Mouse (Mus musculus) testis, postnatal 14 days (tissue): ENCODE measurements around the gene AU040320.

Source experiments
- DNase-seq: peaks from one replicate; pipeline ENCODE4 v3.0.0; 2021; ENCODE audit warnings: low spot score

Gene AU040320

GRCm38 (mm10) chr4:126860268-126860986, 107.1 kb downstream of the AU040320 start:
- DNase-seq: no peak

GRCm38 (mm10) chr4:126861514-126862266, 108.3 kb downstream of the AU040320 start:
- no peak for DNase-seq

- no peak for DNase-seq
Observed at GRCm38 (mm10) chr4:126868699-126869098, 115.4 kb downstream of the AU040320 start.

DNA sequence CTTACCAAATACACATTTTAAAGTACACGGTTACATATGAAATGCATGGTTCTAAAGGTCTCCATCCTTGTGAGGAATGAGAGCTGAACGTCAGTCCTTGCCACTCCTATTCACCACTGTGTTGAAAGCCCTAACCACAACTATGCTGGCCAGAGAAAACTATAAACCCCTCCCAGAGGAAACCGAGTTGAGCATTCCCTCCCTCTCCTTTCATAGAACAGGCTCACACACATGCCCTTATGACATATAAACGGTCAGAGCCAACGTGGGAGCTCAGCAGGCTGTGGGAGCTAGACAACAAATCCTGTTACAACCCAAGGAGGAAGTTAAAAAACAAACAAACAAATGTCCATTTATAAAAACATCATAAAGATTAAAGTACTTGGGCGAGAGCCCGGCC, 119.4 kb downstream of the AU040320 start:
- no peak for DNase-seq

DNA sequence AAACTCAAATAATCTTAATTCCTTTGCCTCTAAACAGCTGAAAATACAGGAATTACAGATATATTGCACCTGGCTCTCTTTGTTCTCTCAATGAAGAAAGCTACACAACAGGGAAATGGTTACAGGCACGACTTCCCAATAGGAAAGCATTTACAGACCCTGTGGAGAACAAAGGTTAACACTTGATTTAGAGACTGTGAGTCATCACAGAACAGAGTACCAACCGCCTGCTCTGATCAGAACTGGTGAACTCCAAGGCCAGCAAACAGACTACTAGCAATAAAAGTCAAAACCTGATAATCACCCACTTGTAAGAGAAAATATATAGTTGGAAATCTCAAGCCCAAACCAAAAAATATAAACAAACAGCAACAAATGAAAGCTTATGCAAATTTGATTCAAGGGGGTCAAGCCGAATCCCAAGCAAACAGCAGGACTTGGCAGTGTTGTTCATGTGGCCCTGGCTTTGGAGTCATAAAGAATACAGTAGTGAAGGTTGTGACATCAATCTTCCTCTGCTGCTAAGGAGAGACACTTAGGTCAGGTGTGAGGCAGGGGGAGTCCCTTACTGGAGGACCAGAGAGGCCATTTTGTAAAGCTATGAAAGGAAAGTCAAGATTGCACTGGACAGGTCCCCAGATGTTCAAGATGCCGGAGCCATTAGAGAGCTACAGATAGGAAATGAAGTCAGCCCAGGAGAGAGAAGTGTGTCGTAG, 126.4 kb downstream of the AU040320 start:
- no peak for DNase-seq

- DNase-seq: no peak
Observed at GRCm38 (mm10) chr4:126883602-126884001, 130.3 kb downstream of the AU040320 start.

- no peak for DNase-seq
Observed at GRCm38 (mm10) chr4:126885953-126886352, 132.6 kb downstream of the AU040320 start.

DNA sequence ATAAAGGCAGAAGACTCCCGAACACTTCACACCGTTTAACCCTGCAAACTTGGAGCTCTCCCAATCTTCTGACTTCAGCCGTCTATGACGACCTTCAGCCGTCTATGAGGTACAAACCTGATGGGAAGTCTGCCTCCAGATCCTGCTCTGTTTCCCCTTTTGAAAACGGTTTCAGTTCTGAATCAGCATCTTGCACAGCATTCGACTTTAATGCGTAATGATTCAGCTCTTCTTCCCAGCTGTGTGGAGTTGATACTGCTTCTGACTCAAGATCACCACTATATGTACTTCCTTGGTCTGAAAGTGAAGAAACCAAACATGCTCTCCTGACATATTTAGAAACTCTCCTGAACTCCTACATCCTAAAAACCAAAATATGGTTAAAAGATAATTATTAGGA, 136.5 kb downstream of the AU040320 start:
- no peak for DNase-seq
